Mouse (Mus musculus) kidney, postnatal 0 days (tissue): ENCODE results near the gene Lpin3. TPM values are rescaled to one million over a fixed set of nuclear protein-coding genes. Genes with fewer than 3 reads are reported as not detected.
A peak's percentile ranks its signal among the peaks of the same experiment; 100 is the strongest.

Experiments used
- ATAC-seq: fragments of 200-750 bp; cut with Nextera tagmentation; replicated peaks from 2 replicates; pipeline ENCODE4 v1.8.0; 2017; ENCODE audit warnings: low read depth, moderate number of reproducible peaks, moderate TSS enrichment, moderate library complexity; ENCODE audit not compliant: low FRiP score
- DNase-seq: peaks from one replicate; pipeline ENCODE4 v3.0.0-alpha.2; 2016; ENCODE audit warnings: low spot score
- H3K27ac ChIP-seq: fragments of 300-500 bp; sonication (generic); 2 replicates; pipeline ENCODE4 v1.5.1; 2014; ENCODE audit warnings: mild to moderate bottlenecking
- H3K27me3 ChIP-seq: fragments of 300-500 bp; sonication (generic); 2 replicates; pipeline ENCODE4 v1.6.1; 2014; ENCODE audit warnings: low read length, mixed read lengths; ENCODE audit not compliant: insufficient read depth
- H3K36me3 ChIP-seq: fragments of 300-500 bp; sonication (generic); 2 replicates; pipeline ENCODE4 v1.6.1; 2014; ENCODE audit warnings: low read length, mixed read lengths; ENCODE audit not compliant: insufficient read depth
- H3K4me1 ChIP-seq: fragments of 300-500 bp; sonication (generic); replicated peaks from 2 replicates; pipeline ENCODE4 v1.6.1; 2014; ENCODE audit warnings: antibody characterized with exemption, low read length, mixed read lengths; ENCODE audit not compliant: insufficient read depth
- H3K4me2 ChIP-seq: fragments of 300-500 bp; sonication (generic); 2 replicates; pipeline ENCODE4 v1.6.1; 2014; ENCODE audit warnings: mild to moderate bottlenecking, low read length, moderate library complexity, mixed read lengths
- H3K4me3 ChIP-seq: fragments of 300-500 bp; sonication (generic); replicated peaks from 2 replicates; pipeline ENCODE4 v1.5.1; 2014; ENCODE audit warnings: low read depth, low read length
- H3K9ac ChIP-seq: fragments of 300-500 bp; sonication (generic); 2 replicates; pipeline ENCODE4 v1.6.1; 2014; ENCODE audit warnings: low read depth, low read length
- H3K9me3 ChIP-seq: fragments of 300-500 bp; sonication (generic); replicated peaks from 2 replicates; pipeline ENCODE4 v1.6.1; 2016; ENCODE audit warnings: low read length, inconsistent platforms, mixed read lengths
- CTCF ChIP-seq: IDR thresholded peaks from 2 replicates; pipeline ENCODE4 v1.5.1; 2016; ENCODE audit warnings: antibody characterized with exemption, low read depth, mild to moderate bottlenecking, moderate library complexity
- WGBS: fragments of 180-500 bp; shearing (Covaris S2); extraction: QIAGEN DNeasy Blood & Tissue Kit; methylation state at CpG from one replicate; pipeline ENCODE4 v1.1.7; 2014; 5-methylcytosine and 5-hydroxymethylcytosine counted together
- polyA plus RNA-seq: library from polyadenylated mRNA; unstranded; fragments of >200 nt; fragmentation: Nextera tagmentation; extraction: Ambion mirVana; gene quantifications from 2 replicates; pipeline ENCODE4 v1.2.1, GENCODE M21; 2015

Gene Lpin3
- polyA plus RNA-seq, 1 experiment from 2014 or later = 4.1 TPM

DNA sequence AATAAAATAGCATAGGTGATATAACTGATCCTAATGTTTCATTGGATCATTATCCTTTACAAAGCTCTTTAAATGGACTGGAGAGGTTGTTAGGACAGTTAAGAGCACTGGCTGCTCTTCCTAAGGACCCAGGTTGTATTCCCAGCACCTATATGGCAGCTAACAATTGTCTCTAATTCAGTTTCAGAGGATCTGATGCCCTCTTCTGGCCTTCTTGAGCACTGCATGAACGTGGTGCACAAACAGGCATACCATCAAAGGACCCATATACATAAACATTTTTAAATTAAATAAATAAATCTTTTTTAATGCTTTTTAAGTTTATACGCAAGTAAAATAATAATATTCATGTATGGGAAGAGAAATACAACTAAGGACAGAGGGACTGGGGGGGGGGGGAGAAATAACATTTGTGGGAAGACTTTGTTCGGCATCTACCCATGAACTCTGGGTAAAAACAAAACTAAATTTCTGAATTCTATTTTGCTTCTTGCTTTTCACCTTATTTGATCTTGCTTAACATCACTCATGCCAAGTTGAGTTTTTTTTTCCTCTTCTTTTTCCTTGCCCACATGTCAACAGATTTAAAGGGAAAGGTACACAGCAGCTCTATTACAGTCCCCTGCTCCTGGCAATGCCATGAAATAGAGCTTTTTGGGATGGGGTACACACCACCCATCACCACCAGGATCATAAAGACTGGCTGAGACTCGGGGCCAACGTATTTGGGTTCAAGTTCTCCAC lies 23.9 kb upstream of the Lpin3 start:
- TF ChIP-seq CTCF = no peak
- Histone ChIP-seq H3K4me2 (no peak overlapping the region), H3K9ac (no peak overlapping the region), H3K4me1 (no peaks in the 10 kb centered on the region), H3K4me3 (no peak overlapping the region), H3K27me3 (no peaks in the 10 kb centered on the region), H3K9me3 (no peaks in the 10 kb centered on the region), H3K36me3 (no peaks in the 10 kb centered on the region), H3K27ac (no peak overlapping the region)
- ATAC-seq (no peak), DNase-seq (no peak)
- WGBS = 85% methylated on average over 5 of the region's 5 CpGs

DNA sequence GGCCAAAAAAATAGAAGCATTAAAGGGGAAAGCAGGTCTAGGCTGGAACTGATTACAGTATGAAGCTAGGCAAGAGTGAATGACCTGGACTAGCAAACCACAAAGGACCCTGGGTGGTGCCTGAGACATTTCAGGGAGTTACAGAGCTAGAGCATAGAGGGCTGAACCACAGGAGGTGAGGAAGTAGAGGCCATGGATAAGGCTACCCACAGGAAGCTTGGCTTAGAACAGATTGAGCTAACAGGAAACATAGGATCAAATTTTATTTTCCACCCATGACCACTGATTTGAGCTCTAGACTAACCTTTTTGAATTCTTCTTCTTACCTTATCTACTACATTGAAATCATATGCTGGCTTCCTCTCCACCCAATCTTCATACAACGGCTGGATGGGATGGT lies 20.1 kb upstream of the Lpin3 start:
- no peak for ATAC-seq
- Histone ChIP-seq H3K27ac (no peak overlapping the region), H3K4me3 (no peak overlapping the region), H3K9me3 (no peaks in the 10 kb centered on the region), H3K36me3 (no peaks in the 10 kb centered on the region), H3K4me1 (no peaks in the 10 kb centered on the region), H3K4me2 (no peak overlapping the region), H3K27me3 (no peaks in the 10 kb centered on the region), H3K9ac (no peak overlapping the region)
- 79% methylated on average over 1 of the region's 1 CpGs for WGBS
- no peak for TF ChIP-seq CTCF
- no peak for DNase-seq

DNA sequence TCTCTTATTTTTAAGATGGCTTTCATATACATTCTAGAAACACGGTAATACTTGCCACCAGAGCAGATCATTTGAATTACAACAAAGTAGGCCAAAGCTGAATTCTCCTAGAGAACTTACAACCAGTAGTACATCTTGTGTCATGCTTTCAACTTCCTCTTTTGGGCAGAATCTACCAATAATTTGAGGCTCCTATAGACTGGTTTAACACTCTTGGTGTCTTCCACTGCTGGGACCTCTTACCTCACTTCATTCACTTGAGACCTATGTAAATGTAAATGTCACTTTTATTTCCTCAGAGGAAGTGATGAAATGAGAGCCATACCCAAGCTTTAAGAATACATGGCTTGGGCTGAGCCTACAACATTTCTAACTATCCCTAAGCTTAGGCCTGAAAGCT lies 16.4 kb upstream of the Lpin3 start:
- no peaks in the 10 kb centered on the region for H3K36me3 ChIP-seq
- no peaks in the 10 kb centered on the region for H3K4me1 ChIP-seq
- no peak overlapping the region for H3K4me3 ChIP-seq
- TF ChIP-seq CTCF = no peak
- H3K27ac ChIP-seq = no peak overlapping the region
- DNase-seq (no peak), ATAC-seq (no peak)
- no peaks in the 10 kb centered on the region for H3K27me3 ChIP-seq
- no peak overlapping the region for H3K9ac ChIP-seq
- WGBS = 88% methylated on average over 1 of the region's 1 CpGs
- H3K9me3 ChIP-seq = no peaks in the 10 kb centered on the region
- no peak overlapping the region for H3K4me2 ChIP-seq

DNA sequence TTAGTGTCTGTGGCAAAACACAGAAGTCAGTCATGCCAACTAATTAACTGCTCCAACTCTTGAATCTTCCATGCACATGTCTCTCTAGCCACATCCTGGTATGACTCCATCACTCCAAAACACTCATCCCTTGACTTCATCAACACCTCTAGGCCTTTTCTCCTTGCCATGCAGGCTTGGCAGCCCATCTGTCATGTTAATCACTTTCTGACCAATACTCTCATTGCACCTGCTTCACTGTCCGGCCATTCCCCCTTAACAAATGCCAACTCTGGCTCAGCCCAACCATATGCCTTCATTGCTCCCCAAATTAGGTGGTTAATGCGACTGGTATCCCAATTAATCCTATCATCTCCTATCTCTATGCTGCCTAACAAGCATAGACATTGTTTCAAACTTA lies 15.2 kb upstream of the Lpin3 start:
- H3K27ac ChIP-seq = no peak overlapping the region
- ATAC-seq (no peak), DNase-seq (no peak)
- H3K4me3 ChIP-seq = no peak overlapping the region
- H3K27me3 ChIP-seq = no peaks in the 10 kb centered on the region
- WGBS = 84% methylated on average over 2 of the region's 2 CpGs
- no peak overlapping the region for H3K9ac ChIP-seq
- H3K36me3 ChIP-seq = no peaks in the 10 kb centered on the region
- no peaks in the 10 kb centered on the region for H3K4me1 ChIP-seq
- no peak overlapping the region for H3K4me2 ChIP-seq
- TF ChIP-seq CTCF = no peak
- no peaks in the 10 kb centered on the region for H3K9me3 ChIP-seq

GRCm38 (mm10) chr2:160869446-160869845 lies 11.0 kb upstream of the Lpin3 start:
- DNase-seq (no peak), ATAC-seq (no peak)
- Histone ChIP-seq H3K4me3 (no peak overlapping the region), H3K27me3 (no peaks in the 10 kb centered on the region), H3K4me1 (0 out of 2 replicates have a peak, but pooled peaks cover 8% of the 10 kb centered on the region), H3K9ac (no peak overlapping the region), H3K4me2 (no peak overlapping the region), H3K36me3 (no peaks in the 10 kb centered on the region), H3K9me3 (no peaks in the 10 kb centered on the region), H3K27ac (no peak overlapping the region)
- 76% methylated on average over 3 of the region's 3 CpGs for WGBS
- no peak for TF ChIP-seq CTCF

DNA sequence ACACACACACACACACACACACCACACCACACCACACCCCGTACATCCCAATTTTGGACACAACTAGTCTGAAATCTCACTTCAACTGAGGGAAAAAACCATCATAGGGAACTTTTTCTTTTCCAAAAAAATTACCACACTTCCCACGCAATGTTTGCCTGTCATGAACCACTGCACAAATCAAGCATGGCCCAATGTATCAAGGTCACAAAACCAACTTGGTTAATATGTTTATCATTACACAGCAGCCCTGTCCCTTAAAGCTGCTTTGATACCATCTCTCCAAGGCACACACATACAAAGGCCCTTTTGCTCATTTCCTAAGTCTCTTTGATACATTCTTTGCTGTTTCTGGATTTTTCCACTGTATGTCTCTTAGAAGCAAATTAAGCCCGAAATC lies 9.2 kb upstream of the Lpin3 start:
- Histone ChIP-seq H3K9me3 (no peaks in the 10 kb centered on the region), H3K4me3 (peak overlapping the region; percentile 16; the same call in 1 of the 2 replicates), H3K27ac (no peak overlapping the region), H3K27me3 (no peaks in the 10 kb centered on the region), H3K4me1 (0 out of 2 replicates have a peak, but pooled peaks cover 8% of the 10 kb centered on the region), H3K9ac (no peak overlapping the region), H3K4me2 (peak overlapping the region; percentile 51), H3K36me3 (no peaks in the 10 kb centered on the region)
- DNase-seq (no peak), ATAC-seq (no peak)
- 71% methylated on average over 3 of the region's 3 CpGs for WGBS
- TF ChIP-seq CTCF = no peak
